Mouse (Mus musculus) embryonic facial prominence, embryonic 14.5 days (tissue): ENCODE results near the gene Anapc11. TPM values are rescaled to one million over a fixed set of nuclear protein-coding genes. Genes with fewer than 3 reads are reported as not detected.

Experiments
- ATAC-seq: fragments of 200-750 bp; cut with Nextera tagmentation; 2 replicates; pipeline ENCODE4 v1.8.0; 2017; ENCODE audit warnings: low read depth, moderate number of reproducible peaks, moderate TSS enrichment
- DNase-seq: peaks from one replicate; pipeline ENCODE4 v3.0.0-alpha.2; 2015; ENCODE audit warnings: low spot score
- H3K27ac ChIP-seq: fragments of 300-500 bp; sonication (generic); replicated peaks from 2 replicates; pipeline ENCODE4 v1.5.1; 2014; ENCODE audit warnings: low read depth, mild to moderate bottlenecking, low read length, moderate library complexity
- H3K27me3 ChIP-seq: fragments of 300-500 bp; sonication (generic); replicated peaks from 2 replicates; pipeline ENCODE4 v1.6.1; 2014; ENCODE audit warnings: low read length; ENCODE audit not compliant: control insufficient read depth, insufficient read depth
- H3K36me3 ChIP-seq: fragments of 300-500 bp; sonication (generic); 2 replicates; pipeline ENCODE4 v1.6.1; 2014; ENCODE audit warnings: low read length, mixed read lengths; ENCODE audit not compliant: control insufficient read depth, insufficient read depth
- H3K4me1 ChIP-seq: fragments of 300-500 bp; sonication (generic); 2 replicates; pipeline ENCODE4 v1.6.1; 2014; ENCODE audit warnings: antibody characterized with exemption, low read length; ENCODE audit not compliant: control insufficient read depth, insufficient read depth
- H3K4me2 ChIP-seq: fragments of 300-500 bp; sonication (generic); 2 replicates; pipeline ENCODE4 v1.6.1; 2014; ENCODE audit warnings: low read depth, mild to moderate bottlenecking, low read length, moderate library complexity, mixed read lengths
- H3K4me3 ChIP-seq: fragments of 300-500 bp; sonication (generic); 2 replicates; pipeline ENCODE4 v1.5.1; 2014; ENCODE audit warnings: low read depth, mild to moderate bottlenecking, low read length
- H3K9ac ChIP-seq: fragments of 300-500 bp; sonication (generic); 2 replicates; pipeline ENCODE4 v1.6.1; 2014; ENCODE audit warnings: low read depth, mild to moderate bottlenecking, low read length, moderate library complexity, mixed read lengths
- H3K9me3 ChIP-seq: fragments of 300-500 bp; sonication (generic); 2 replicates; pipeline ENCODE4 v1.6.1; 2016; ENCODE audit warnings: low read length; ENCODE audit not compliant: control insufficient read depth
- WGBS: fragments of 180-500 bp; shearing (Covaris S2); extraction: QIAGEN DNeasy Blood & Tissue Kit; methylation state at CpG from one replicate; pipeline ENCODE4 v1.1.7; 2014; 5-methylcytosine and 5-hydroxymethylcytosine counted together
- polyA plus RNA-seq: library from polyadenylated mRNA; unstranded; fragments of >200 nt; fragmentation: Nextera tagmentation; extraction: Ambion mirVana; gene quantifications from 2 replicates; pipeline ENCODE4 v1.2.1, GENCODE M21; 2014

The Anapc11 gene
- polyA plus RNA-seq, 1 experiment from 2014 or later: 242 TPM

DNA sequence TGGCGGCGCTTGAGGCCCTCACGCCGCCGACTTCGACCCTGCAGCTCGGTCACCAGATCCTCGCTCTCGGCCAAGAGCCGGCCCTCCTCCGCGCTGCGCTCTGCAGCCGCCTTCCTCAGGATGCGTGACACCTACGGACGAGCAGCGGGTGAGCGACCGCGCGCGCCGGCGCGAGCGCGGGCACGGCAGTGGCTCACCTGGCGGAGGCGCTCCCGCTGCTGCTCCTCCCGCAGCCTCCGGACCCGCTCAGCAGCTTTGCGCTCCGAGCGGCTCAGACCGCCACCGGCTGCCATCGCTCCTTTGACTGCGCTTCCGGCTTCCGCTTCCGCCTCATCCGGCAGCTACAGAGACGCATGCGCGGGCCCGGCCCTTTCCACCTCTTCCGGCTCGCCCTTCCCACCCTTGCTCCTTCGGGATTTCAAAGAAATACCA, 26.5 kb downstream of the Anapc11 start:
- Histone ChIP-seq H3K4me2 (peak overlapping the region; percentile 88), H3K9me3 (no peaks in the 10 kb centered on the region), H3K36me3 (peaks cover 60% of the 10 kb centered on the region), H3K4me3 (peak overlapping the region; percentile 90), H3K27me3 (no peaks in the 10 kb centered on the region), H3K4me1 (peaks cover 4% of the 10 kb centered on the region; the same call in 1 of the 2 replicates), H3K27ac (peak overlapping the region; percentile 57; the same call in 1 of the 2 replicates), H3K9ac (peak overlapping the region; percentile 77)
- DNase-seq (peak; percentile 94), ATAC-seq (peak; percentile 92)
- WGBS: 0% methylated on average over 23 of the region's 53 CpGs

DNA sequence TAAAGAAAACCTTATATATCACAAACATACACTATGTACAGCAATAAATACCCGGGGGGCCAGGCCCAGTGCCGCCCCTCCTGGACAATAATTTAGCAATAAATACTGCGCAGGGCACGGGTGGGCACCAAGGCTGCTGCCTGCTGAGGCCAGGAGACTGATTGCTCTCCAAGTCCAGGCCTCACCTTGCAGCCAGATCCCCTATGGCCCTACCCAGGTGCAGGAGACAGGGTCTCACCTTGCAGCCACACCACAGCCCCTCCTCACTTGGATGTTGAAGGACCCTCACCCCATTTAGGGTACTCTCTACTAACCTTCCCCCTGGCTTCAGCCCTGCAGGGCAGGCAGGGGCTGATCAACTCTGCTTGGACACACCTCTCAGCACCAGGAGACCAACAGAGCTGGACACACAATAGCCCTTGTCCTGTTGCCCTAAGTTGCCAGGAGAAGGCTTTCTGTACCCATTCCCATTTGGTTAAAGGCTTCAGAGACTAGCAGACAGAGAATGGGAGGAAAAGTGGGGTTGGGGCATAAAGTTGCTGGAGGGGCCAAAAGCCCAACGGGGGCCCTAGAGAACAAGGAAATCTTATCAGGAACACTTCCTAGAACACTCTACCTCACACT, 27.0 kb downstream of the Anapc11 start, which contains the start of gene Sirt7:
Gene Sirt7, minus strand, starts transcription at position 89 of the 624 bp plus-strand sequence.
- 18% methylated on average over 5 of the region's 5 CpGs for WGBS
- peak within 1 kb of the TSS; percentile 88 for H3K4me2 ChIP-seq
- peak within 1 kb of the TSS; percentile 77 for H3K9ac ChIP-seq
- peak within 1 kb of the TSS; percentile 90 for H3K4me3 ChIP-seq
- peak; percentile 34; the same call in 1 of the 2 replicates for ATAC-seq
- DNase-seq: no peak
- H3K27me3 ChIP-seq: no peaks in the 10 kb centered on the region
- peaks cover 9% of the 10 kb centered on the region for H3K4me1 ChIP-seq
- H3K27ac ChIP-seq: peak within 1 kb of the TSS; percentile 57
- no peaks in the 10 kb centered on the region for H3K9me3 ChIP-seq
- H3K36me3 ChIP-seq: peaks cover 55% of the 10 kb centered on the region

DNA sequence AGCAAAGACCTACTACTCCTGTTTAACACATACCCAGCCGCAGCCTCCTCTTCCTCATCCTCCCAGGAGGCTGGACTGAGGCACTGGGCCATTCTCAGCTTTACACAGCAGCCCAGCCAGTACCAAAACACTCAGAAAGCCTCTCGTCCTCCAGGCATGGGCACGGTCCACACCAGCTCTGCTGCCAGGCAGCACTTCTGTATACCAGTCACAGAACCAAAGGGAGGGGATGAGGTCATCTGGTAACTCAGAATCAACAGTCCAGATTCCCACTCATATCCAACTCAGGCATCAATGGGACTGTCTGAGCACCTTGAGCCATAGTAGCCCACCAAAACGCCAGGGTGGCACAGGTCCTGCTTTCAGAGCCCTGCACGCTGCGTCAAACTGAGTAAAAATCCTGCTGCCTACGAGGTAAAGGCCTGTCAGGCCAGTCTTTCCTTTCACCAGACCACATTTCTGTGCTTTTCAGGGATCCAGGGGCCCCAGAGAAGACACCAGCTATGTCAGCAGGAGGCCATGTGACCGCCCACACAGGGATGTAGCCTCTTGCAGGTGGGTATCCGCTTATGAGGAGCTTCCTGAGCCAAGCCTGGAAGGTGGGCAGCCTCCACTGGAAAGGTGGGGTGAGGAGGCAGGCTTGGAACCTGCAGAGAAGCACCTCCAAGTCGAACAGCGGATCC, 28.7 kb downstream of the Anapc11 start:
- no peak overlapping the region for H3K9ac ChIP-seq
- no peak overlapping the region for H3K4me2 ChIP-seq
- H3K4me3 ChIP-seq: no peak overlapping the region
- peaks cover 15% of the 10 kb centered on the region for H3K4me1 ChIP-seq
- H3K36me3 ChIP-seq: peaks cover 41% of the 10 kb centered on the region
- no peak overlapping the region for H3K27ac ChIP-seq
- no peaks in the 10 kb centered on the region for H3K27me3 ChIP-seq
- no peaks in the 10 kb centered on the region for H3K9me3 ChIP-seq
- no peak for DNase-seq
- ATAC-seq: no peak
- WGBS: 89% methylated on average over 11 of the region's 11 CpGs

DNA sequence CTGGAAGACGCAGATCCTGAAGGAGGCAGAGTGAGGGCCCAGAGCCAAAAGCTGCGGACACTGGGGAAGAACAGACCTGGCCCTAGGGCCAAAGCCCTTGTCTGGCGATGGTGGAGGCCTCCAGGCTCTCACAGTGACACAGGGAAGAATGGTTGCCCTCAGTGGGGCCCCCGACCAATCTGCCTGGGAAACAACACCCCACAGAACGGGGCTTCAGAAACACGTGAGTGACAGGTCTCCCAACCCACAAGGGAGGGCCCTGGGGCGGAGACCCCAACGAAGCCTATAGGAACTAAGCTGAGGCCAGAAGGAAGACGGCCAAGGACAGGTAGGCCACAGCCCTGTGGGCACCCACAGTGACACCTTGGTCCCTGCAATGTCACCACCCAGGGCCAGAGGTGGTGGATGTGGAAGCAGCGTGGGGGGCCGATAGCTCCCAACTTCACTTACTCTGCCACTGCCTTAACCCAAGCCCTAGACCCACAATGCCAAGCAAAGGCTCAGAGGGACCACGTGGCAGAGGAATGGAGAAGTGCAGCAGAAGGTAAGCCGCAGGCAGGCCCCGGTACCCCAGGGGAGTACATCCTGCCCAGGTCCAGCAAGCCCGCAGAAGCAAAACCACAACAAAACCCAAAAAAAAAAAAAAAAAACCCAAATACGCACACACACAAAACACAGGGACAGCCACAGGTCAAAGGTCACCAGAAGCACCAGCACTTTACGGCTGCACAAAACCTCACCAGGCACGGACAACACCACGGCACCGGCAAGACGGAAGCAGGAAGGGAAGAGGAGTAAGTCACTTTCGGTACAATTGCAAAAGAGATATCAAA, 29.5 kb downstream of the Anapc11 start:
- Histone ChIP-seq H3K4me3 (no peak overlapping the region), H3K27me3 (no peaks in the 10 kb centered on the region), H3K9ac (no peak overlapping the region), H3K9me3 (no peaks in the 10 kb centered on the region), H3K36me3 (peaks cover 34% of the 10 kb centered on the region), H3K27ac (no peak overlapping the region), H3K4me1 (peaks cover 19% of the 10 kb centered on the region), H3K4me2 (no peak overlapping the region)
- WGBS: 77% methylated on average over 22 of the region's 22 CpGs
- ATAC-seq (no peak), DNase-seq (no peak)

DNA sequence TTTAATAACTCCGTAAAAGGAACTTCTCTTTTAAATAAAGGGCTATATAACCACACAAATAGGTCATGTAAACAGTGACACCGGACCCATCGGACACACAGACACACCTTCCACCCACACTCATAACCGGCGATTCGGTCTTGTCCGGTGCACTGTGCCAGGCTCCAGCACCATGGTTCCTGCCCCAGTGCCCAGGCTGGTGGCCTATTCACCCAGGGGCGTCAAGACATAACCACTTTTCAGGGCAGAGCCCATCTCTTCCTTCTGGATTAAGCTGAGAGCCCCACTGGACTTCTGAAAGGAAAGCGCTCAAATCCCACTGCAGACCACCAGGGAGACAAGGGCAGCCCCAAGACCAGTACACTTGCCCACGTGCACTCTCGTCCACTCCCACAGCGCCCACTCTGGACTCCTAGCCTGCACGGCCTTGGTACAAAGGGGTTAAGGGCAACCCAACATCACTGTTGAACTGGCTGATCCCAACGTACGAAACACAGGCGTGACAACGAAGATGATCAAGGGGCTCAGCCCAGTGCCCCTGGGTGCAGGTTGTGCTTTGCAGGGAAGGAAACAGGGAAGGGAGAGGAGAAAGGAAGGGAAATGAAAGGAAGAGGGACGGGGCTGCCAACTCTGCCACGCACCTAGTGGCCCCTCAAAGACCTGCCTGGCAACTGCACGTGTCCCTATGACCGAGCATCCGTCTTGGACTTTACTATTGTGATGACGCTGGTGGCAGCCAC, 30.6 kb downstream of the Anapc11 start:
- Histone ChIP-seq H3K4me1 (peaks cover 19% of the 10 kb centered on the region), H3K36me3 (peaks cover 27% of the 10 kb centered on the region), H3K4me3 (no peak overlapping the region), H3K9ac (no peak overlapping the region), H3K27me3 (no peaks in the 10 kb centered on the region), H3K4me2 (no peak overlapping the region), H3K9me3 (no peaks in the 10 kb centered on the region), H3K27ac (no peak overlapping the region)
- no peak for DNase-seq
- ATAC-seq: no peak
- WGBS: 94% methylated on average over 23 of the region's 23 CpGs

DNA sequence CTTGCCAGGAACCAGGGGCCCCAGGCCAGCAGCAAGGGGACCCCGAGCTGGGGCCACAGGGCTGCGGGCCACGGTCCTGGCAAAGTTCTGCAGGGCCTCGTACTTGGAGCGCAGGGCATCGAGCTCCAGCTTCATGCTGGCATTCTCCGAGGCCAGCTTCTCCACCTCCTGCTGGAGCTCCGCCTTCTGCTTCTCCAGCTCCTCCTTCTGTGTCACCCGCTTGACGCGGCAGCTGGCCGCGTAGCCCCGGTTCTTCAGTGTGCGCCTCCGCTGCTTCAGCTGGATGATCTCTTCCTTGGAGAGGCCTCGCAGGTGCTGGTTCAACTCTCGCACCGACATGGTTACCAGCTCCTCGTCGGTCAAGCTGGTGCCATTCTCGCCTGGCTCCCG, 31.1 kb downstream of the Anapc11 start:
- no peaks in the 10 kb centered on the region for H3K9me3 ChIP-seq
- ATAC-seq (no peak), DNase-seq (no peak)
- no peaks in the 10 kb centered on the region for H3K27me3 ChIP-seq
- peaks cover 19% of the 10 kb centered on the region for H3K4me1 ChIP-seq
- peak overlapping the region; percentile 90; the same call in 1 of the 2 replicates for H3K4me2 ChIP-seq
- H3K27ac ChIP-seq: no peak overlapping the region
- H3K9ac ChIP-seq: no peak overlapping the region
- WGBS: 76% methylated on average over 17 of the region's 23 CpGs
- H3K4me3 ChIP-seq: no peak overlapping the region
- H3K36me3 ChIP-seq: peaks cover 27% of the 10 kb centered on the region

DNA sequence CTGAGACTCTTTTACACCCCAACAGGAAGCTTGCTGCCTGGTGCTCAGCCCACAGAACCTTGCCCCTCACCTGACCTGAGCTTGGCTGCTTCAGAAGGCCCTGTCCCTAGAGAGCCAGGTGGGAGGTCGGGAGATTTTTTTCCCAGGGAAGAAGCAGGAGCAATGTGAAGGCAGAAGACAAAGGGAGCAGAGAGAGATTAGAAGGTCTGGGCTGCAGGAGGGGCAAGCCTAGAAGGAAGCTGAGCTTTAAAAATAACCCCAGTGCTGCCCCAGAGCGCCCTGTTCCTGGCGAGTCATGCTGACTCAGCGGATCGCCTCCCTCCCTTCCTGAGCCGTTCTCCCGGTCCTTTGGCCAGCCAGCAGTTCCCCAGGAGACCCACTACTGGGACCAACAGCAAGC, 31.7 kb downstream of the Anapc11 start:
- H3K9ac ChIP-seq: peak overlapping the region; percentile 40
- H3K4me1 ChIP-seq: peaks cover 19% of the 10 kb centered on the region
- 52% methylated on average over 5 of the region's 7 CpGs for WGBS
- DNase-seq (no peak), ATAC-seq (no peak)
- no peaks in the 10 kb centered on the region for H3K27me3 ChIP-seq
- no peaks in the 10 kb centered on the region for H3K9me3 ChIP-seq
- H3K27ac ChIP-seq: 0 out of 2 replicates have a peak overlapping the region, but pooled peaks have one; percentile 21
- H3K36me3 ChIP-seq: peaks cover 27% of the 10 kb centered on the region
- H3K4me3 ChIP-seq: no peak overlapping the region
- peak overlapping the region; percentile 90; the same call in 1 of the 2 replicates for H3K4me2 ChIP-seq

DNA sequence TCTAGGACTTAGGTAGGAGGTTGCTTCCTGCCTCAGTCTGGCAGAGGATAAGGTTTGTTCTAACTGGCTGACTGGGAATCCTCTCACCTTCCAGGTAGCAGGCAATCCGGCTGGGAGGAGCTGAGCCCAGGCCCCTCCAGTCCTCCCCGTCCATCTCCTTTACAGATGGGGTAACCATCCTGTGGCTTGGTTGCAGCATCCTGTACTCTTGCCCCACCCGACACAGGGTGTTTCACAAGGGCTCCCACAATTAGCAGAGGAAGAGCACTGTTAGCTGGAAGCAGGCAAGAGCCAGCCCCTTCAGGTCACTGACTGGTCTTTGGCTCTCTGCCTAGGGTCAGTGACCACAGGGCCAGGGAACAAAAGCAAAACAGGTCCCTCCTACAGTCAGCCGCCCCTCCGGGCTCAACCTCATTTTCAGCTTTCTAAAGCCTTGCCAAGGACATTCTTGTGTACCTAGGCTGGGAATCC, 32.2 kb downstream of the Anapc11 start:
- H3K4me1 ChIP-seq: peaks cover 16% of the 10 kb centered on the region
- peak overlapping the region; percentile 40; the same call in 1 of the 2 replicates for H3K9ac ChIP-seq
- H3K36me3 ChIP-seq: peaks cover 27% of the 10 kb centered on the region
- no peaks in the 10 kb centered on the region for H3K27me3 ChIP-seq
- H3K27ac ChIP-seq: no peak overlapping the region
- DNase-seq: no peak
- H3K9me3 ChIP-seq: no peaks in the 10 kb centered on the region
- 48% methylated on average over 5 of the region's 5 CpGs for whole genome bisulfite sequencing
- H3K4me2 ChIP-seq: peak overlapping the region; percentile 90; the same call in 1 of the 2 replicates
- ATAC-seq: no peak
- no peak overlapping the region for H3K4me3 ChIP-seq
